ENCODE assay signal across 23 mouse cellular contexts in the genomic region with DNA sequence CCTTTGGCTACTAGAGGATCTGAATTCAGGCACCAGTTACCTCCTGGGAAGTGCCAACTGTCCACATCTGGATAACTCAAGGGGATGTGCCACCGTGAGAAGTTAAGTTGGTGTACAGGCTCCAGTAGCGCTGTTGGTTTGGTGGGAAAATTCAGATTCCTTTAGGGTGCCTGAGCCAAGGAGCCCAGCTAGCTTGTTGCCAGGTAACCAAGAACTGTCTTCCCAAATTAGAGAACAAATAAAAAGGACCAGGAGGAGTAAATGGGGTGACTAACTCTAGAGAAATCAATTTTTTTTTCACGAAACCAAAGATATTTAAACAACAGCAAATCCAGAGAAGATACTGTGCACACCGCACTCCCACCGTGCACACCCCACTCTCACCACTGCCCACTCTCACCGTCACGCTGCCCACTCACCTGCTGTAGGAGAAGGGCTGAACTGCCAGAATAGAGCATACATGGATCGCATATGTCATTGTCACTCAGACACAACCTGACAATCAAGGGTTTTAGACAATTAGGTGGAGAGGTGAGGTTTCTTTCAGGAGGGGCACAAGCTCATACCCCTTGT. TPM values are rescaled to one million over a fixed set of nuclear protein-coding genes. Genes with fewer than 3 reads are reported as not detected.
DNase-seq lines count a peak whose midpoint lies in the region; ATAC-seq and TF ChIP-seq lines count a peak whose summit lies in the region.
"Had no signal": no experiment of that assay in that cellular context is flagged by ENCODE, and none has a peak within 500 bp of the region (broad histone marks: within the 10 kb centered on the region; RNA-seq: fewer than 3 reads in every experiment).

No protein-coding gene starts in this region.

- peak; percentile 94 for ATAC-seq in frontal cortex, adult (ENCODE audit: low TSS enrichment)
- ATAC-seq: CD4-positive, CD25-positive, alpha-beta regulatory T cell, adult 4 months; forebrain, embryonic 16.5 days; inflammation-experienced regulatory T-cells, adult 6 months had no signal

- TF ChIP-seq CTCF in cerebellum, adult 2 months (IDR thresholded peaks at IDR 0.05; ENCODE audit: borderline replicate concordance, insufficient read depth, low read depth, low read length): no peak

- no peak overlapping the region for H3K27ac ChIP-seq in cerebellum, adult 2 months (ENCODE audit: insufficient read depth, low read length)
- H3K27ac ChIP-seq: embryonic facial prominence, embryonic 15.5 days; limb, embryonic 10.5 days; midbrain, embryonic 15.5 days had no signal

- no peaks in the 10 kb centered on the region for H3K27me3 ChIP-seq in cerebellum, adult 2 months (ENCODE audit: control insufficient read depth, insufficient read depth, low read length)
- H3K27me3 ChIP-seq: embryonic facial prominence, embryonic 15.5 days; midbrain, embryonic 15.5 days had no signal

- intact Hi-C loops in left cerebral cortex, postnatal 4 days (cut with DNase I): no loop called here

- no peak for DNase-seq in frontal cortex, postnatal 10 days (ENCODE audit: low spot score in 2 of 2)
- DNase-seq in left cerebral cortex, adult 11 months (ENCODE audit: low spot score): peak; percentile 13
- no peak for DNase-seq in left cerebral cortex, postnatal 4 days
- DNase-seq in right cerebral cortex, adult 18-20 months: peak; percentile 37
- no peak for DNase-seq in right cerebral cortex, postnatal 14 days
- DNase-seq in telencephalon, adult 2 months (ENCODE audit: low read depth, low spot score): peak; percentile 26
- no peak for DNase-seq in cerebellum, adult 2 months
- DNase-seq: adrenal gland, postnatal 14 days; cerebellum, adult 9-11 months; kidney, adult 18-20 months; kidney, postnatal 4 days; liver; lung, postnatal 4 days; thymus, postnatal 14 days had no signal

- WGBS in cerebellum, adult 2 months: 68% methylated on average over 8 of the region's 8 CpGs

- no peak for TF ChIP-seq POLR2A in cerebellum, adult 2 months (IDR thresholded peaks at IDR 0.05; ENCODE audit: borderline replicate concordance, insufficient read depth, low read length)

- H3K4me3 ChIP-seq in cerebellum, adult 2 months (replicated peaks; ENCODE audit: insufficient read depth, low read depth, low read length): no peak overlapping the region
- H3K4me3 ChIP-seq: embryonic facial prominence, embryonic 15.5 days; limb, embryonic 10.5 days; midbrain, embryonic 15.5 days had no signal

- H3K4me1 ChIP-seq in cerebellum, adult 2 months (ENCODE audit: control insufficient read depth, insufficient read depth, low read length): no peaks in the 10 kb centered on the region
- H3K4me1 ChIP-seq: embryonic facial prominence, embryonic 15.5 days; limb, embryonic 10.5 days; midbrain, embryonic 15.5 days had no signal

RNA-seq across cellular contexts. Expression of a gene that starts 45.8 kb away (rescaled TPM):
- total RNA-seq in left cerebral cortex, postnatal 4 days (2021): 1 to 10 TPM; 3.9 to 5.3 TPM
- polyA plus RNA-seq in cerebellum, adult 2 months (2012; rRNA removed): 1.3 and 2.8 TPM in 2 replicates
- total RNA-seq: common myeloid progenitor, adult 5-6 weeks; granulocyte monocyte progenitor cell, adult 5-6 weeks had no signal
- polyA plus RNA-seq: CD4-positive, CD25-positive, alpha-beta regulatory T cell, adult 4 months had no signal

Comparison
In these comparisons a context has a peak if more than half of its experiments do, and no peak if none do; other contexts are left out.
1. DNase-seq: peak in left cerebral cortex, adult 11 months (single experiment), right cerebral cortex, adult 18-20 months (single experiment) and telencephalon, adult 2 months (single experiment); none in frontal cortex, postnatal 10 days (0 of 2), left cerebral cortex, postnatal 4 days (single experiment), right cerebral cortex, postnatal 14 days (single experiment) and cerebellum, adult 2 months (0 of 2).